Mouse (Mus musculus): ENCODE measurements around the gene Btd.

Gene Btd

GRCm38 (mm10) chr14:31666931-31667705, 26.3 kb downstream of the Btd start:
- peak in 1 of 2 experiments; percentile 32 for DNase-seq

GRCm38 (mm10) chr14:31667741-31668140, 26.9 kb downstream of the Btd start:
- DNase-seq: no peak

- no peak for DNase-seq
Observed at GRCm38 (mm10) chr14:31668326-31668725, 27.5 kb downstream of the Btd start.

GRCm38 (mm10) chr14:31669161-31669611, 28.4 kb downstream of the Btd start:
- DNase-seq: peak in 1 of 2 experiments; percentile 39

- peak in 1 of 2 experiments; percentile 44 for DNase-seq
Observed at GRCm38 (mm10) chr14:31669642-31670490, 29.0 kb downstream of the Btd start.

GRCm38 (mm10) chr14:31671635-31672320, 30.9 kb downstream of the Btd start:
- no peak for DNase-seq

GRCm38 (mm10) chr14:31680656-31681055, 39.8 kb downstream of the Btd start:
- peak in 1 of 2 experiments; percentile 20 for DNase-seq

- DNase-seq: no peak
Observed at GRCm38 (mm10) chr14:31681291-31681690, 40.5 kb downstream of the Btd start.

- DNase-seq: no peak
Observed at GRCm38 (mm10) chr14:31681931-31682555, 41.2 kb downstream of the Btd start.

GRCm38 (mm10) chr14:31683610-31684009, 42.8 kb downstream of the Btd start:
- DNase-seq: no peak

- no peak for DNase-seq
Observed at GRCm38 (mm10) chr14:31684343-31685040, 43.7 kb downstream of the Btd start.

GRCm38 (mm10) chr14:31685680-31686079, 44.9 kb downstream of the Btd start:
- peak; percentile 56 to 64 for DNase-seq

- no peak for DNase-seq
Observed at GRCm38 (mm10) chr14:31686231-31686630, 45.4 kb downstream of the Btd start.

GRCm38 (mm10) chr14:31692536-31692935, 51.7 kb downstream of the Btd start:
- DNase-seq: no peak

- peak in 1 of 2 experiments; percentile 57 for DNase-seq
Observed at GRCm38 (mm10) chr14:31696206-31696984, 55.6 kb downstream of the Btd start.

- DNase-seq: no peak
Observed at GRCm38 (mm10) chr14:31696985-31697303, 56.1 kb downstream of the Btd start.

- no peak for DNase-seq
Observed at GRCm38 (mm10) chr14:31697346-31697745, 56.5 kb downstream of the Btd start.

GRCm38 (mm10) chr14:31697755-31698154, 56.9 kb downstream of the Btd start:
- no peak for DNase-seq

GRCm38 (mm10) chr14:31700376-31700775, 59.5 kb downstream of the Btd start:
- no peak for DNase-seq

GRCm38 (mm10) chr14:31709343-31709742, 68.5 kb downstream of the Btd start:
- DNase-seq: no peak

GRCm38 (mm10) chr14:31715669-31716068, 74.8 kb downstream of the Btd start:
- DNase-seq: no peak
